Mouse (Mus musculus): ENCODE results near the gene Tjp1.

- TF ChIP-seq CTCF (IDR thresholded peaks at IDR 0.05; ENCODE audit: extremely low read depth, insufficient read depth, insufficient read length, insufficient replicate concordance) (no peak), POLR2A (IDR thresholded peaks at IDR 0.05; ENCODE audit: low read depth, low read length) (no peak)
Observed at GRCm38 (mm10) chr7:65484170-65484778, 43.3 kb downstream of the Tjp1 start.
